Mouse (Mus musculus): ENCODE data around the gene Rbpms2.
"Not testable (repeated sequence)": the region's sequence is repeated elsewhere in the genome, so short reads cannot be mapped to it uniquely, and the experiment has no call there.

Rbpms2 gene

GRCm38 (mm10) chr9:65621196-65621595 lies 8.3 kb upstream of the Rbpms2 start:
- DNase-seq (ENCODE audit: low spot score): no peak

GRCm38 (mm10) chr9:65621666-65622065 lies 7.8 kb upstream of the Rbpms2 start:
- no peak for DNase-seq (ENCODE audit: low spot score)

GRCm38 (mm10) chr9:65622826-65623225 lies 6.6 kb upstream of the Rbpms2 start:
- no peak for DNase-seq (ENCODE audit: low spot score)

GRCm38 (mm10) chr9:65624266-65624665 lies 5.2 kb upstream of the Rbpms2 start:
- no peak for DNase-seq (ENCODE audit: low spot score)

GRCm38 (mm10) chr9:65629767-65630630 lies 551 bp downstream of the Rbpms2 start:
- no peak for DNase-seq (ENCODE audit: low spot score)

- DNase-seq (ENCODE audit: low spot score): no peak
These were observed 1.3 kb downstream of the Rbpms2 start for GRCm38 (mm10) chr9:65630631-65631353.

- no peak for DNase-seq (ENCODE audit: low spot score)
These were observed 2.0 kb downstream of the Rbpms2 start for GRCm38 (mm10) chr9:65631354-65632021.

- no peak for DNase-seq (ENCODE audit: low spot score)
These were observed 6.3 kb downstream of the Rbpms2 start for GRCm38 (mm10) chr9:65635766-65636165.

- no peak for DNase-seq (ENCODE audit: low spot score)
These were observed 7.5 kb downstream of the Rbpms2 start for GRCm38 (mm10) chr9:65636926-65637325.

- DNase-seq (ENCODE audit: low spot score): no peak
These were observed 9.6 kb downstream of the Rbpms2 start for GRCm38 (mm10) chr9:65639065-65639464.

- no peak for DNase-seq (ENCODE audit: low spot score)
These were observed 11.5 kb downstream of the Rbpms2 start for GRCm38 (mm10) chr9:65640838-65641410.

GRCm38 (mm10) chr9:65641446-65642052 lies 12.1 kb downstream of the Rbpms2 start:
- DNase-seq (ENCODE audit: low spot score): no peak

GRCm38 (mm10) chr9:65642546-65642945 lies 13.1 kb downstream of the Rbpms2 start:
- no peak for DNase-seq (ENCODE audit: low spot score)

GRCm38 (mm10) chr9:65644960-65645359 lies 15.5 kb downstream of the Rbpms2 start:
- DNase-seq (ENCODE audit: low spot score): no peak

- DNase-seq (ENCODE audit: low spot score): no peak
These were observed 16.5 kb downstream of the Rbpms2 start for GRCm38 (mm10) chr9:65645984-65646383.

GRCm38 (mm10) chr9:65646782-65647181 lies 17.3 kb downstream of the Rbpms2 start:
- DNase-seq (ENCODE audit: low spot score): no peak

GRCm38 (mm10) chr9:65648730-65649129 lies 19.3 kb downstream of the Rbpms2 start:
- no peak for DNase-seq (ENCODE audit: low spot score)

GRCm38 (mm10) chr9:65649997-65650396 lies 20.5 kb downstream of the Rbpms2 start:
- no peak for DNase-seq (ENCODE audit: low spot score)

- DNase-seq (ENCODE audit: low spot score): not testable (repeated sequence)
These were observed 22.5 kb downstream of the Rbpms2 start for GRCm38 (mm10) chr9:65651957-65652356.

- DNase-seq (ENCODE audit: low spot score): no peak
These were observed 24.3 kb downstream of the Rbpms2 start for GRCm38 (mm10) chr9:65653741-65654140.

GRCm38 (mm10) chr9:65654700-65655237 lies 25.3 kb downstream of the Rbpms2 start:
- DNase-seq (ENCODE audit: low spot score): no peak

- DNase-seq (ENCODE audit: low spot score): no peak
These were observed 26.1 kb downstream of the Rbpms2 start for GRCm38 (mm10) chr9:65655540-65655939.

All from urinary bladder, postnatal 10 days (tissue).